Mouse (Mus musculus) kidney, adult 18-20 months (tissue): ENCODE data around the gene Psmc5.

ENCODE experiments used
- DNase-seq: peaks from one replicate; pipeline ENCODE4 v3.0.0; 2021

Psmc5 gene

DNA sequence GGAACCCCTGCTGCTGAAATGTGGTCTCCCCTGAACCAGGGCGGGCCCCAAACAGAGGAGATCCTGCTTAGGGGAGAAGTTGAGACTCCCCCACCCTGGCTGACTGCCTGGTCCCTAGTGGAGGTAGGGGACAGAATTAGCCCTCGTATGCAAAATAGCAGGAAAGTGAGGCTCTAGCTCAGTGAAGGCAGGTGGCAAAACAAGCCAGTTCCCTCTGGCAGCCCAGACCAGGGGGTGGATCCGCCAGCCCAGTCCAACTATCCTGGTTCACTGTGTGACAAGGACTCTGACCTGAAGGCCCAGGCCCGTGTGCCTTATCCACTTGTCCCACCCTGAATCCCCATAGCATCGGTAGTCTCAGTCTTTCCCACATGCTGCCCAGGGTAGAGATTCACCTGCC lies 54.2 kb downstream of the Psmc5 start:
- DNase-seq: no peak
